Mouse (Mus musculus): ENCODE results near the gene Cux2.
A peak's percentile ranks its signal among the peaks of the same experiment; 100 is the strongest.

Gene Cux2

GRCm38 (mm10) chr5:121836692-121837415 lies 213.0 kb downstream of the Cux2 start:
- DNase-seq (ENCODE audit: low spot score): peak; percentile 89

- DNase-seq (ENCODE audit: low spot score): no peak
These were observed 213.8 kb downstream of the Cux2 start for GRCm38 (mm10) chr5:121835949-121836691.

DNA sequence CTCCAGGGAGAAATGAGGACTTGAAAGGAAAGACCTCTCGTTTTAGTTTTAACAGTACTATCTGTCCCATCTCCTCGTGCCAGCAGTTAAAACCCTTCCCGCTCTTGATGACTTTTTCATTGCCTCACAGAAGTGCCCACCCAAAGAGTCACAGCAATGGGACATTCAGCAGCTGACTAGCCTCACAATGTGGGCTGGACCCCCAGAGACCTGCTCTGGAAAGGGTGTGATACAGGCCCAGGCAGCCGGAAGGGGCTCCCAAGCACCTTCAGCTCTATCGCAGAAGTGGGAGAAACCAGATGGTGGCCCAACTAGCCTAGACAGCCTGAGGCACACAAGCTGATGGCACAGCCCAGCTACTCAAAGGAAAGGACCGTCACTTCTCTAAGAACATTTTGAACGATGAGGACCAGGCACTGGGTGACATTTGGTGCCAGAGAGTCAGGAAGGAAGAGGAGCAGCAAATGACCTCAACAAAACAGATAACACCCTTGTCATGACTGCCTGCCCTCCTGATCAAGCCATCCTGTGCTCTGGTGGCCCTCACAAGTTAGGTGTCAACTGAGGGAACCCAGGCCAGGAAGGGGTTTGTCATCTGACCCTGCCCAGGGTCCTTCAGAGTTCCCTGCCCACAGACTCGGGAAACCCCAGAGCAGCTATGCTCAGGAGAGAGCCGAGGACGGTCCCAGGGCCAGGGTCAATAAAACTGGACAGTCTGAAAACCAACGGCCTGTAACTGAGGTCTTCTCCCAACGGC lies 214.7 kb downstream of the Cux2 start:
- DNase-seq (ENCODE audit: low spot score): no peak

- DNase-seq (ENCODE audit: low spot score): no peak
These were observed 215.7 kb downstream of the Cux2 start for GRCm38 (mm10) chr5:121834241-121834606.

DNA sequence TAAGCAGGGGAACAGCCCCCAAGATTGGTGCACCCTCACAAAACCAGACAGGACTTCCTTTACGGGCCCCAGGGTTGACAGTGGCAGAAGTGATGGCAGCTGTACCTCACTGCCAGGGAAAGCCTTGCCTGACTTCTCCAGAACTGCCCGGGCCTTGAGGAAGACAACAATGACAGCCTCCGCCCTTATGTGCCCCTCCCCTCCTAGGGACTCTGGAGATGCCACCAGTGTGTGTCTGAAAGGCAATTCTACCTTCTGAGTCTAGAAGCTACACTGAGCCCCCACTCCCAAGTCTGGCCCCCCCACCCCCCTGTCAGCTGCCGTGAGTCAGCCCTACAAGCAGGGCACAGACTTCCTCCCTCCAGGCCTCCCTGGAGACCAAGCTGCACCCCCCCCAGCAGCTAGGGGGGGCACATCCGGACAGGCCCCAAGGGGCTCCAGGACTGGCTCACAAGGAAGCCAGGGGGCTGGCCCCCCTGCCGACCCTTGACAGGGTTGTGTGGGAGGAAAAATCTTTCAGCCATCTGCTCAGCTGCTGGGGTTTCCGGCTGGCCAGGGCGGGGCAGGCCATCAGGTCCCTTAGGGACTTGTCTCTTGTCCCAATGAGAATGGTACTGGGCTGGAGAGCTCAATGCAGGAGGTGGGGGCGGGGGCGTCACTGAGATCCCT lies 216.2 kb downstream of the Cux2 start:
- DNase-seq (ENCODE audit: low spot score): no peak

GRCm38 (mm10) chr5:121833159-121833558 lies 216.7 kb downstream of the Cux2 start:
- DNase-seq (ENCODE audit: low spot score): no peak

DNA sequence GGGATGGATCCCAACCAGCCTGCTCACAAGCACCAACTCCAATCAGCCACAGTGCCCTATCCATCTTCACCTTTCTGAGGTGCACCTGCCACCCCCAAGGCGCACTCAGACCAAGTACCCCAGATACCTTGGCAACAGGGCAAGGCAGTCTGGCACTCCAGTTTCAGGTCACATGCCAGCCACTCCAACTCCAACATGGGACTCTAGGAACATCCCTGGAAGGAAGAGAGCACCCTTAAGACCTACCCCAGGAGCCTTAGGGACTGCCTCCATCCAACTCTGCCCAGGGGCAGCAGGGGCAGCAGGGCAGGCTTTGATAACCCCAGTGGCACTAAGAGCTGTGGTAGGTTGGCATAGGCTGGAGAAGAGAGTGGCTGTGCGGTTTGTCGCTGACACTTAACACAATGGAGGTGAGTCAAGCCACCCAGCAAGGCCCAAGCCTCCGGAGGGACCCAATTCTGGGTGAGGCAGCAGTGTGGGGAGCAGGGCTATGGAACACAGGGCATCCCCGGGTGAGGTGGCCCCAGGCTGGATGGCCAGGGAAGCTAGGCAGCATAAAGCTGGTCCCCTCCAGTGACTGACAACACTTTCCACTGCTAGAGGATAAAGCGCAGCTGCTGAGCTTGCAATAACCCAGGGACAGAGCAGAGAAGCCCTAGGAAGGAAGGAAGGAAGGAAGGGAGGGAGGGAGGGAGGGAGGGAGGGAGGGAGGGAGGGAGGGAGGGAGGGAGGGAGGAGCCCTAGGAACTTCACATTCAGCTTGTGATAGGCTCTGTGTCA lies 217.3 kb downstream of the Cux2 start:
- DNase-seq (ENCODE audit: low spot score): no peak

DNA sequence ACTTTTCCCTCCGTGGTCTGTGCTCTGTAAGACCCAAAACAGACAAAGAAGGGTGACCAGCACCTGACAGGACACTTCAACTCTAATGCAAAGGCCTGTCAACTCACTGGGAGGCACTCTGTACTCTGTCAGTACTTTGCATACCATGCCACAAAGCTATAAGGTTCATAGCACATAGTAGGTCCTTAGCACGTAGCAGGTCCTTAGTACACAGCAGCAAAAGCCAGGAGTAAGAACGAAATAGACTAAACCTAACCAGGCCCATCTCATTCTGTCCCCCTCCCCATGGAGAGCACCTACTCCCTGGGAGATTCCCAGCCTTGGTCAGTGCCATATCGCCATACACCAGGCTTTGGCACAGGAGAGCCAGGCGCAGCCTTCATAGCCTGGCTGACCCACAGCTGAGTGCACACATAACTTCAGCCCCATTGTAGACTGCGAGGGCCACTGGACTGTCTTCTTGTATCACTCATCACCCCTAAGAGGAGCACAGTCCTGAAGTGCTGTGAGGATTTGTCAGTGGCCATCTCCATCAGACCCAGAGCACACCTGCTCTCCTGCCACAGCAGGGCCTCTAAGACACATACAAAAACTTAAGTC lies 218.8 kb downstream of the Cux2 start:
- DNase-seq (ENCODE audit: low spot score): no peak

DNA sequence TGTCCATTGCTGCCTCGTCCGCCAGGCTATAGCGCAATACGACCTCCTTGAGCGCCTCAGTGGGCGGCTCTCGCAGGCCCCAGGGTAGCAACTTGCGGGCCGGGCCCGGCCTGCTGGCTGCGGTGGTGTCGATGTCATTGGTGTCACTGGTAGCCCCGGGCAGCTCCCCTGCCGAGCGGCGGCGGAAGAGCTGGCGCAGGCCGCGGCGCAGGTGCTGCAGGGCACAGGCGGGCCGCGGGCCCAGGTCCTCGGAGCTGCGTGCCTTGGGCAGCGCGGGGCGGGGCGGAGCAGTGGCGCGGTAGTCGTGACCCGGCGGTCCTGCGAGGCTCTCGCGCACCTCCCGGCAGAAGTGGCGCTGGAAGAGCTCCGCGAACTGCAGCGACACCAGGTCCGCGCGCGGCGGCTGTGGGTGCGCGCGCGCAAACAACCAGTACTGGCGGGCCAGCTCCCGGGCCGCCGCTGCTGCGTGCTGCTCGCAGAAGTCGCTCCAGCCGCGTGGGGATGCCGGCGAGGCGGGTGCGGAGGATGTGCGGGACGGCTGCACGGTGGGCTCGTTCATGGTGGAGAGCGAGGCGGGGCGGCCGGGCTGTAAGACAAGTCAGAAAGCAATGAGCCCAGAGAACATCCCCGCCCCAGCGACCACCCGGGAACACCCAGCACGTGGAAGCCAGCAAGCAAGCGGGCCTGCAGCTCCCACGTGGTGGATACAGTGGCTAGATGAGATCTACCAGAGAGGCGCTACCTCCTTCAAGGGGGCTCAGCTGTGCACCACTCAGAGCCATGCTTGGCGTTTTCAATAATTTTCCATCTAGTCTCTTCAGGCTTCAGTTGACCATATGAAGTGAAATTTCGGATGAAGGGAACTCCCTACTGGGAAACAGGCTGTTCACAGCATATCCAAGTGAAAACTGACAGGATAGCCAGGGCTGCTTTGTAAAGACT lies 221.1 kb downstream of the Cux2 start:
- DNase-seq (ENCODE audit: low spot score): peak; percentile 51

DNA sequence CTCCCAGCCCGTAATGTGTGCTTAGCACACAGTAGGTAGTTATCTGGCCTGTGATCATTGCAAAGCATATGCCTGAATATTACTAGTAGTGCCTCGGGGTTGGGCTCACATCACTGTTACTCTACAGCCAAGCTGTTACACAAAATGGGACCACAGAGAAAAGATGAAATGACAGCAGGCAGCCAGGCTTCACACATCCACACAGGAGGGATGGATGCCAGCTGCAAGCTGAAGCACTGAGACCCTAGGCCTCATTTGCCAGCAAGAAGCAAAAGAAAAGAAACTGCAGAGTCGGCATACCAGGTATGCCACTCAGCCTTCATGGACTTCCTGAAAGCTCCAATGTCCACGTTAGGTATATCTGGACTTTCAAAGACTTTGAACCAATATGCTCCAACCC lies 222.0 kb downstream of the Cux2 start:
- no peak for DNase-seq (ENCODE audit: low spot score)

DNA sequence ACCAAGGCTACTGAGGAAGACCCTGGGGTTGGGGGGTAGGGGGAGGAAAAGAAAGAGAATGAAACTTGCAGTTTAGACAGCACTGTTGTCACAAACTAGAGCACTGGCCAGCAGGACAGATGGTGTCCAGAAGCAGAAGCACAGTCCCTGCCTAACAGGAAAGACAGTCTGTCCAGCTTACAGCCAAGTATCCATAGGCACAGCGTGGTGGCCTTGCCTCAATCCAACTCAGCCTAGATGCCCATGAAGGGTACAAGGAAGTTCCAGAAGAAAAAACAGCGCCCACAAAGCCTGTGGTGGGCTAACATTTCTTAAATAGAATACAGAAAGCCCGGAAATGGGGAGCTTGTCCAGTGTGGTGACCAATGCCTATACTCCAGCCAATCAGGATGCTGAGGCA lies 224.3 kb downstream of the Cux2 start:
- no peak for DNase-seq (ENCODE audit: low spot score)

DNA sequence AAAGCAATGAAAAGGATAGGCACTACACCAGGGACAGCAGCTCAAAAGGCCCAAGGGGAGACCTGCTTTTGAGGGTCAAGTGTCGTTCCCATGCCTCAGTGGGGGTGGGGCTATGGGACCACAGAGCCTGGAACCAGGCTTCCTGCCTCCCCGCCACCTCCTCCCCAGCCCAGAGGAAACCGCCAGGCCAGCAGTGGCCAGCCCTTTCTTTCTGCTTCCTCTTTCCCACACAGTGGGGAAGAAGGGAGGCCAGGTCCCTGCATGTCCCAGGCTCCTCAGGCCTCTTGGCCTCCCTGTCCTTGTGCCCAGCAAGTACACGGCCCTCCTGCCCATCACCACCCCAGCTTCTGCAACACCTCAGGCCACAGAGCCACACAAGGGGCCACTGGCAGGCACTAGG lies 225.8 kb downstream of the Cux2 start:
- no peak for DNase-seq (ENCODE audit: low spot score)

DNA sequence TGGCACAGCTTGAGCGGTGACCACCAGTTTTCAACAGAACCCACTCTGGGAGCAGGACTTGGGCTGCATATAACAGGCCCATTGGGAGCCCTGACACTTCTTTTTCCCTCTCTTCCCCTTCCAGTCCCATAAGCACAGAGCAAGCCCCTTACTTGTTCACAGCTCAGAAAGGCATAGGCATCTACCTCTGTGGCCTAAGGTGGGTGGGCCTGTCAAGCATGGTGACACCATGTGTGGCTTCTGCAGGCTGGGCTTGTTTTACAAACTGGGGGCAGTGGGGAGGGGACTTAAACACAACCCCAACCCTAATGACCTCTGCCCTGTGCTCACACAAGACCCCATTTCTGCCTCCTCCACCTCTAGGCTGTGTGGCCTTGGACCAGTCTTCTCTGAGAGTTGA lies 226.2 kb downstream of the Cux2 start:
- DNase-seq (ENCODE audit: low spot score): no peak

- DNase-seq (ENCODE audit: low spot score): no peak
These were observed 227.0 kb downstream of the Cux2 start for GRCm38 (mm10) chr5:121822786-121823505.

GRCm38 (mm10) chr5:121821552-121821951 lies 228.3 kb downstream of the Cux2 start:
- DNase-seq (ENCODE audit: low spot score): no peak

DNA sequence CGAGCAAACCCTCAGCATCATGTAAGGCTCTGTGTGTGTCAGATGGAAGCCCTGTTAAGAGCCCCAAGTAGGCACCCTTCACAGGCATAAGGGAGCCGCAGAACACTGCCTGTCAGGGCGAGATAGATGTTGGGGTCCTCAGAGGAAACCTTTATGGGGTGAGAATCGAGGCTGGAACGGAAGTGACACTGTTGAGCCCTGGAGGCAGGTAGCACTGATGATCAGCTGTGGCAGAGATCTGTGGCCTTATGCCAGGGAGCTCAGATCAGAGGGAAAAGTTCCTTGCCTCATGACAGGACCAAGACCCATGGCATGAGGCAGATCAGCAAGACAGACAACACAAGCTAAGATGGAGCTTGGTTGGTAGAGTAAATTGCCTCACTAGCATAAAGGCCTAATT lies 228.8 kb downstream of the Cux2 start:
- DNase-seq (ENCODE audit: low spot score): no peak

DNA sequence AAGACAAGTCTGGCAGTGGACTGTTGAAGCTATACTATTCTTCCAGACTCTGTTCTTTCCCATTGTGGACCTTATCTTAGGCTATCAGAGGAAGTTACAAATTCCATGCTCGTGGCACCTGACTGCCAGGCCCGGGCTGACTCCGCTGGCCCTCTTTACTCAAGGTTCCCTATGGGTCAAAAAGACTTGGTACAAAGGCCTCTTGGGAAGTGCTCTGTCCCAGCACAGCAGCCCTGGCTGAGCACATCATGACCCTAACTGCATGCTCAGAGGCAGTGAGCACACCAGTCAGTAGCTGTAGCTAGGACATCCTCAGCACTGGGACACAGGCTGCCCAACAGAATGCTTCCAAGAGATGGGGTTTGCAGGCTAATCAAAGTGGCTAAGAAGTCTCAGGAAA lies 229.2 kb downstream of the Cux2 start:
- DNase-seq (ENCODE audit: low spot score): no peak

DNA sequence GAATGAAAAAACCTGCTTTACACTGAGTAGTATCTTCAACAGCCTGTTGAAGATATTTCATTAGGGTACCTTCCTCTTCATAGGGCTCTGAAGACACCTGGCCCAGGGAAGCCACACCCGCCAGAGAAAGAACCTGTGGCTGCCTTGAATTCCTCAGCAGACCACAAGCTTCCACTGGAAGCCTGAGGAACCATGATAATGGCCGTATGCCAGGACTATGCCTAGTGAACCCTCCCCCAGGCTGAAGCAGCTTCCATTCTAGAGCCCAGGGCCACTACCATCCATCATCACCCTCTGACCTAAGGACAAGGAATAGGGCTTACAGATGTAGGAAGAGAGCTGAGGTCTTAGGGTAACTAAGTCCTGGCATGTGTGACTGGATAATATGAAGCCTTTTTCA lies 229.7 kb downstream of the Cux2 start:
- DNase-seq (ENCODE audit: low spot score): no peak

GRCm38 (mm10) chr5:121819559-121819958 lies 230.3 kb downstream of the Cux2 start:
- no peak for DNase-seq (ENCODE audit: low spot score)
